Mouse (Mus musculus) ES-E14 (cell line): ENCODE data around the gene Clstn2.

Experiments
- CHD2 ChIP-seq: IDR thresholded peaks from 2 replicates; pipeline ENCODE4 v1.6.1; 2014; ENCODE audit warnings: mild to moderate bottlenecking, low read depth, low read length, inconsistent platforms
- ZC3H11A ChIP-seq: IDR thresholded peaks from 2 replicates; pipeline ENCODE4 v1.6.1; 2012; ENCODE audit warnings: low read depth, mild to moderate bottlenecking, inconsistent platforms, low read length, borderline replicate concordance

- TF ChIP-seq CHD2 (no peak), ZC3H11A (no peak)
Measured at GRCm38 (mm10) chr9:97788151-97788670, 244.8 kb downstream of the Clstn2 start.
